In genomic region chr16:14021166-14021822, GRCm38 (mm10) we compare ENCODE assay signal across 13 mouse cellular contexts. TPM values are rescaled to one million over a fixed set of nuclear protein-coding genes. Genes with fewer than 3 reads are reported as not detected.
"Had no signal": no experiment of that assay in that cellular context is flagged by ENCODE, and none has a peak within 500 bp of the region (broad histone marks: within the 10 kb centered on the region; RNA-seq: fewer than 3 reads in every experiment).

No protein-coding gene starts in this region.

- H3K9ac ChIP-seq: limb, embryonic 15.5 days; liver, embryonic 13.5 days; liver, postnatal 0 days; lung, embryonic 15.5 days; midbrain, embryonic 15.5 days had no signal

- DNase-seq: kidney, postnatal 10 days; kidney, postnatal 4 days; liver, embryonic 13.5 days; liver, postnatal 0 days; right cerebral cortex, postnatal 14 days; thymus, postnatal 36 days had no signal

- H3K4me1 ChIP-seq: limb, embryonic 15.5 days; liver, embryonic 13.5 days; lung, embryonic 15.5 days; midbrain, embryonic 15.5 days had no signal

- H3K27ac ChIP-seq: left cerebral cortex, adult 2 months; limb, embryonic 15.5 days; liver, embryonic 13.5 days; lung, embryonic 15.5 days; midbrain, embryonic 15.5 days had no signal

- H3K4me3 ChIP-seq: left cerebral cortex, adult 2 months; limb, embryonic 15.5 days; liver, embryonic 13.5 days; lung, embryonic 15.5 days; megakaryocyte, embryonic 14.5 days; midbrain, embryonic 15.5 days had no signal

- H3K27me3 ChIP-seq: limb, embryonic 15.5 days; liver, embryonic 13.5 days; lung, embryonic 15.5 days; midbrain, embryonic 15.5 days had no signal

- H3K36me3 ChIP-seq: limb, embryonic 15.5 days; liver, embryonic 13.5 days; lung, embryonic 15.5 days; midbrain, embryonic 15.5 days had no signal

- ATAC-seq: liver, postnatal 0 days; midbrain, embryonic 15.5 days had no signal

- H3K9me3 ChIP-seq: limb, embryonic 15.5 days; liver, embryonic 13.5 days; lung, embryonic 15.5 days; midbrain, embryonic 15.5 days had no signal

RNA-seq across cellular contexts. Expression of gene Ifitm7, which starts 34.6 kb away (rescaled TPM):
- polyA plus RNA-seq: limb, embryonic 15.5 days; liver, embryonic 13.5 days; lung, embryonic 15.5 days; small intestine, adult 2 months; thymus, postnatal 0 days had no signal

RNA-seq across cellular contexts. Expression of gene 2900011O08Rik, which starts 34.9 kb away (rescaled TPM):
- polyA plus RNA-seq: liver, postnatal 0 days had no signal
